Mouse (Mus musculus): ENCODE data around the gene Trim28.

DNA sequence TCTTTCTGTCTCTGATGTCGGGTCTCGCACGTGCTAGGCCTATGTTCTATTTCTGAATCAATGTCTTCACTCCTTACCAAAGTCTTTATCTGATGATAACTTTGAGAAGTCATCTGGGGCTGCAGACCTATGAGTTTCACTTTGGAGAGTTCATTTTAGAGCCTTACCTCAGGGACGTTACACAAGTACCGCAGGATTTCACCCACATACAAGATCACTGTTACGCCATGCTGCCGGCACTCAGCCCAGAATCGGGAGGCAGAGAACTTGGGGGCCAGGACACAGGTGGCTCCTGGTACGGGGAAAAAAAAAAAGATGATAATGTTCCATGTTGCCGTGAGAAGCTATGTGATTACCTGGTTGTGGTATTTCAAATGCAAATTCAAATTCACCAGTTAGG is 5.8 kb upstream of the Trim28 start:
- no peak for TF ChIP-seq POLR2A (IDR thresholded peaks at IDR 0.05; ENCODE audit: control insufficient read depth in 1 of 2, insufficient read depth in 1 of 2, low read depth in 1 of 2, low read length in 2 of 2, poor library complexity in 1 of 2)
- TF ChIP-seq RAD21 (IDR thresholded peaks at IDR 0.05; ENCODE audit: low read depth, low read length), result no peak
- TF ChIP-seq CTCF (IDR thresholded peaks at IDR 0.05 in 2 of 3, conservative IDR thresholded peaks at IDR 0.05 in 1 of 3; ENCODE audit: control insufficient read depth in 1 of 3, insufficient read depth in 1 of 3, low read depth in 2 of 3, low read length in 3 of 3, poor library complexity in 1 of 3, severe bottlenecking in 1 of 3), result no peak
- no peak for TF ChIP-seq GABPA (IDR thresholded peaks at IDR 0.05; ENCODE audit: low read depth, low read length)
- no peak for TF ChIP-seq ZNF384 (IDR thresholded peaks at IDR 0.05; ENCODE audit: low read depth, low read length)
- no peak for TF ChIP-seq BHLHE40 (IDR thresholded peaks at IDR 0.05; ENCODE audit: borderline replicate concordance, low read depth, low read length)
- TF ChIP-seq CHD2 (IDR thresholded peaks at IDR 0.05; ENCODE audit: low read length), result no peak
- no peak for TF ChIP-seq SIN3A (IDR thresholded peaks at IDR 0.05; ENCODE audit: low read length)
- TF ChIP-seq MAFK (IDR thresholded peaks at IDR 0.05; ENCODE audit: borderline replicate concordance, low read depth, low read length), result no peak
- TF ChIP-seq USF1 (IDR thresholded peaks at IDR 0.05; ENCODE audit: low read depth, low read length), result no peak
- TF ChIP-seq EP300 (IDR thresholded peaks at IDR 0.05; ENCODE audit: low read depth in 1 of 2, low read length in 2 of 2), result no peak
- no peak for TF ChIP-seq TAL1 (IDR thresholded peaks at IDR 0.05; ENCODE audit: low read length)
- TF ChIP-seq NELFE (IDR thresholded peaks at IDR 0.05; ENCODE audit: low read depth, low read length), result no peak
- no peak for TF ChIP-seq TCF12 (IDR thresholded peaks at IDR 0.05; ENCODE audit: low read depth, low read length)

Measured in MEL (cell line).